Mouse (Mus musculus) megakaryocyte-erythroid progenitor cell, adult 5-6 weeks (primary cell): ENCODE results near the gene Chpt1. TPM values are rescaled to one million over a fixed set of nuclear protein-coding genes. Genes with fewer than 3 reads are reported as not detected.
A peak's percentile ranks its signal among the peaks of the same experiment; 100 is the strongest.
"Not testable (repeated sequence)": the region's sequence is repeated elsewhere in the genome, so short reads cannot be mapped to it uniquely, and the experiment has no call there.

Experiments
- ATAC-seq: replicated peaks from 2 replicates; pipeline ENCODE4 v1.8.0; 2016; ENCODE audit warnings: mild to moderate bottlenecking, inconsistent platforms; ENCODE audit not compliant: severe bottlenecking, poor library complexity, low FRiP score, low TSS enrichment
- total RNA-seq, 2 experiments: library from RNA; stranded (forward) in 1 of 2; stranded (reverse) in 1 of 2; fragments of 200-1000, 215-1000 nt in 1 of 2; fragments of >200 nt in 1 of 2; fragmentation: Nextera tagmentation in 1 of 2; gene quantifications; 2 replicates each; pipeline ENCODE4 v1.2.3; 2014 to 2017

Chpt1 gene
- total RNA-seq (2014; fragmentation: Nextera tagmentation) (6.9 and 7.5 TPM in 2 replicates), total RNA-seq (2017) (2.9 and 7.7 TPM in 2 replicates)

- ATAC-seq: peak; percentile 84
Measured at GRCm38 (mm10) chr10:88503421-88504314, at the start of gene Chpt1. Gene Chpt1 (minus strand): TSS chr10:88504073.

GRCm38 (mm10) chr10:88552738-88553137 is 48.9 kb upstream of the Chpt1 start:
- no peak for ATAC-seq

- ATAC-seq: no peak
Measured at GRCm38 (mm10) chr10:88550225-88550624, 46.4 kb upstream of the Chpt1 start.

GRCm38 (mm10) chr10:88547635-88548034 is 43.8 kb upstream of the Chpt1 start:
- ATAC-seq: no peak

GRCm38 (mm10) chr10:88530631-88531030 is 26.8 kb upstream of the Chpt1 start:
- ATAC-seq: no peak

- ATAC-seq: no peak
Measured at GRCm38 (mm10) chr10:88524016-88524415, 20.1 kb upstream of the Chpt1 start.

- no peak for ATAC-seq
Measured at GRCm38 (mm10) chr10:88523212-88523611, 19.3 kb upstream of the Chpt1 start.

GRCm38 (mm10) chr10:88522795-88523194 is 18.9 kb upstream of the Chpt1 start:
- ATAC-seq: no peak

GRCm38 (mm10) chr10:88515049-88515448 is 11.2 kb upstream of the Chpt1 start:
- not testable (repeated sequence) for ATAC-seq

GRCm38 (mm10) chr10:88514495-88514894 is 10.6 kb upstream of the Chpt1 start:
- peak; percentile 100 for ATAC-seq

GRCm38 (mm10) chr10:88513574-88514135 is 9.8 kb upstream of the Chpt1 start:
- no peak for ATAC-seq

GRCm38 (mm10) chr10:88511355-88511754 is 7.5 kb upstream of the Chpt1 start:
- ATAC-seq: no peak

- ATAC-seq: no peak
Measured at GRCm38 (mm10) chr10:88510503-88511271, 6.8 kb upstream of the Chpt1 start.

- ATAC-seq: no peak
Measured at GRCm38 (mm10) chr10:88507691-88508143, 3.8 kb upstream of the Chpt1 start.

GRCm38 (mm10) chr10:88505256-88505655 is 1.4 kb upstream of the Chpt1 start:
- ATAC-seq: no peak

GRCm38 (mm10) chr10:88504481-88504880 is 608 bp upstream of the Chpt1 start:
- ATAC-seq: no peak

GRCm38 (mm10) chr10:88502919-88503318 is 954 bp downstream of the Chpt1 start:
- 0 out of 2 replicates have a peak, but pooled peaks have one; percentile 3 for ATAC-seq

- ATAC-seq: no peak
Measured at GRCm38 (mm10) chr10:88501886-88502765, 1.7 kb downstream of the Chpt1 start.

GRCm38 (mm10) chr10:88501370-88501769 is 2.5 kb downstream of the Chpt1 start:
- no peak for ATAC-seq
